Mouse (Mus musculus) stomach, embryonic 16.5 days (tissue): ENCODE results near the gene Slc24a3. TPM values are rescaled to one million over a fixed set of nuclear protein-coding genes. Genes with fewer than 3 reads are reported as not detected.
A peak's percentile ranks its signal among the peaks of the same experiment; 100 is the strongest.

ENCODE experiments used
- ATAC-seq: fragments of 200-750 bp; cut with Nextera tagmentation; 2 replicates; pipeline ENCODE4 v1.8.0; 2017; ENCODE audit warnings: moderate number of reproducible peaks, moderate TSS enrichment; ENCODE audit not compliant: insufficient read depth, low FRiP score
- H3K27ac ChIP-seq: fragments of 300-500 bp; sonication (generic); 2 replicates; pipeline ENCODE4 v1.5.1; 2014; ENCODE audit warnings: low read length
- H3K27me3 ChIP-seq: fragments of 300-500 bp; sonication (generic); 2 replicates; pipeline ENCODE4 v1.6.1; 2014; ENCODE audit warnings: low read length, control low read depth, mixed read lengths; ENCODE audit not compliant: control insufficient read depth, insufficient read depth
- H3K36me3 ChIP-seq: fragments of 300-500 bp; sonication (generic); 2 replicates; pipeline ENCODE4 v1.6.1; 2014; ENCODE audit warnings: low read length; ENCODE audit not compliant: control insufficient read depth, insufficient read depth
- H3K4me1 ChIP-seq: fragments of 300-500 bp; sonication (generic); 2 replicates; pipeline ENCODE4 v1.6.1; 2014; ENCODE audit warnings: low read length, control low read depth, mixed read lengths; ENCODE audit not compliant: control insufficient read depth, insufficient read depth
- H3K4me2 ChIP-seq: fragments of 300-500 bp; sonication (generic); 2 replicates; pipeline ENCODE4 v1.6.1; 2014; ENCODE audit warnings: low read depth, low read length, mixed read lengths
- H3K4me3 ChIP-seq: fragments of 300-500 bp; sonication (generic); replicated peaks from 2 replicates; pipeline ENCODE4 v1.5.1; 2014; ENCODE audit warnings: mild to moderate bottlenecking, low read length
- H3K9ac ChIP-seq: fragments of 300-500 bp; sonication (generic); 2 replicates; pipeline ENCODE4 v1.6.1; 2014; ENCODE audit warnings: low read length
- H3K9me3 ChIP-seq: fragments of 300-500 bp; sonication (generic); replicated peaks from 2 replicates; pipeline ENCODE4 v1.6.1; 2016; ENCODE audit warnings: low read length, control low read depth; ENCODE audit not compliant: control insufficient read depth
- WGBS: fragments of 180-500 bp; shearing (Covaris S2); extraction: QIAGEN DNeasy Blood & Tissue Kit; methylation state at CpG from one replicate; pipeline ENCODE4 v1.1.7; 2014; 5-methylcytosine and 5-hydroxymethylcytosine counted together
- polyA plus RNA-seq: library from polyadenylated mRNA; unstranded; fragments of >200 nt; fragmentation: Nextera tagmentation; extraction: Ambion mirVana; gene quantifications from 2 replicates; pipeline ENCODE4 v1.2.1, GENCODE M21; 2015

Slc24a3 gene
- polyA plus RNA-seq, 1 experiment from 2014 or later, result 3.4 TPM

DNA sequence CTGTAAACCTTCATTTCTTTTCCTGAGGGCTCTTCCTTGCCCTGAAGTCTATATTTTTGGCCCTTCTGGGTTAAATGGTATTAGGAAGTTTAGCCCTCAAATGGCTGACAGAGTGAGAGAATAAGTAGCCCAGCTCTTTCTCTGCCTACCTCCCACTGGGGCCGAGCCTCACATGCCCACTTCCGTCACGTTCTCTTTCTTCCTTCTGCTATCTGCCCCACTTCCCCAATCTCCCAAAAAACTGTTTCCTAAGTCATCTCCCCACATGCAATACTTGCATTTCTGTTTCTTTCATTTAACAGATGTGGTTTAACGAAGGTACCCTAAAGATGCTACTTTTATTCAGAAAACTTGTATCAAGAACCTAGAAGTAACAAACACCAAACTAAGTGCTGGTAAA is 406.6 kb downstream of the Slc24a3 start:
- H3K9me3 ChIP-seq, result no peaks in the 10 kb centered on the region
- H3K4me1 ChIP-seq, result no peaks in the 10 kb centered on the region
- WGBS, result 82% methylated on average over 4 of the region's 4 CpGs
- no peaks in the 10 kb centered on the region for H3K27me3 ChIP-seq
- no peak for ATAC-seq
- no peak overlapping the region for H3K4me3 ChIP-seq
- no peak overlapping the region for H3K4me2 ChIP-seq
- no peaks in the 10 kb centered on the region for H3K36me3 ChIP-seq
- H3K27ac ChIP-seq, result no peak overlapping the region
- no peak overlapping the region for H3K9ac ChIP-seq

DNA sequence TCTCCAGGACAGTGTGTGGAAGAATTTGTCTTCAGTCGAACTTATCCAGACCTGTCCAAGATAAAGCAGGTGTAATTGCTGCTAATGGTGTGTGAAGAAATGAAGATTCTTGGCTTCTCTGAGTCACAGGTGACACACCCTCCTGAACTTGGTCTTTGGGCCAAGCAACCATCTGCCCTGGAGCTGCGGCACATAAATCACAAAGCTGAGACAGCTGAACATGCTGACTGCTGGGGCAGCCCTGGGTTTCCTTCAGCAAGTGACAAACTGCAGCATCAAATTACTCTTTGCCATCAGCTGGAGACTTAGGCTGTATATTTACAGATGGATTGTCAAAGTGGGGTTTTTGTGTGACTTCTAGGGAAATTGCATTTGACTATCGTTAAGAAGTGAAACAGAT is 415.5 kb downstream of the Slc24a3 start:
- no peak overlapping the region for H3K4me2 ChIP-seq
- no peak for ATAC-seq
- no peak overlapping the region for H3K9ac ChIP-seq
- H3K27ac ChIP-seq, result no peak overlapping the region
- no peak overlapping the region for H3K4me3 ChIP-seq
- H3K4me1 ChIP-seq, result no peaks in the 10 kb centered on the region
- no peaks in the 10 kb centered on the region for H3K27me3 ChIP-seq
- H3K9me3 ChIP-seq, result no peaks in the 10 kb centered on the region
- WGBS, result 45% methylated on average over 3 of the region's 3 CpGs
- no peaks in the 10 kb centered on the region for H3K36me3 ChIP-seq

DNA sequence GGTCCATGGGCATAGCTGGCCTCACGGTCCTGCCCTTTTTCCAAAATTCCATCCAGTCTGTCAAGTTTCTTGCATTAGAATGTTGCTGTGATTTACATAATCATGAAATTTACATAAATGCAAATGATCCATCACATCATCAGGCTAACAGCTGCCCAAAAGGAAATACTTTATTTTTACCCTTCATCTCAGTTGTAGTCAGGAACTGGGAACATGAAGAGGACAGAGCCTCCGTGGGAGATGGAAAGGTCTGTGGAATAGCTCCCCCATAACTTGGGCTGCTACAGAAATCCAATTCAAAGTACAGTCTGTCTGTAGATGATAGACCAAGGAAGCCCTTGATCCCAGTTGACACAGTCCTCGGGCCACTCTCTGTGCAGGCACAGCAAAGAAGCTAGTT is 417.9 kb downstream of the Slc24a3 start:
- 80% methylated on average over 3 of the region's 3 CpGs for WGBS
- no peak overlapping the region for H3K9ac ChIP-seq

DNA sequence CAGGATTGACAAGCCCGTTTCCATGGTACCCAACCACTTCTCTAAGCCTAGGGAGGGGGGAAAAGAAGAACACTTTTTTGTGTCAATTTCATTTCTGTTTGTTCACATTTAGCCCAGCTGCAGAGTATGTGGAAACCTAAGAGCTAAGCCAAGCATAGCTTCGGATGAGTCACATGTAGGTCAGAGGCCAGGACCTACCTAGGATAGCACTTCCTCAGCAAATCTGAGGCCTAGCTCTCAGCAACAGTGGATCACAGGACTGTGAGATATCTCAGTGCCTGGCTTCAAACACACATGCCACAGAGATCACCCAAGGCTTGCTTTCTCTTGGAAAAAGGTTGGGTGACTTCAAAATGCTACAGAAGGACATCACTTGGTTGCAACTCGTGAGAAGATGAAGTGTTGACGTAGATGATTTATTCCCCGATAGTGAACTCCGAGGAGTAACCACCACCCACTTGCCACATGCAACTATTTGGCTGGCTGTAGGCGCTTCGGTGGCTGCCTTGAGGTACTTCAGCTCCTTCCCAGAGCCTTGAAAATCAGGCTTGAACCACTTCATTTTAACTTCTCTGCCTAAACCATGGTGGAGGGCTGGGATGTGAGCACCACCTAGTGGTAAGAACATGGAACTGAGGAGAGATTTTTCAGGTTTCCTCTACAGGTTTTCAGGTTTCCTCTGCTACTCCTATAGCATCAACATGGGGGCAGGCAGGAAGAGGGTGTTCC is 420.6 kb downstream of the Slc24a3 start:
- ATAC-seq, result peak; percentile 58; the same call in 1 of the 2 replicates
- H3K36me3 ChIP-seq, result no peaks in the 10 kb centered on the region
- no peak overlapping the region for H3K9ac ChIP-seq
- WGBS, result 59% methylated on average over 8 of the region's 8 CpGs
- no peak overlapping the region for H3K27ac ChIP-seq
- H3K27me3 ChIP-seq, result no peaks in the 10 kb centered on the region
- H3K4me2 ChIP-seq, result no peak overlapping the region
- H3K4me3 ChIP-seq, result no peak overlapping the region
- H3K9me3 ChIP-seq, result no peaks in the 10 kb centered on the region
- H3K4me1 ChIP-seq, result no peaks in the 10 kb centered on the region

More for the DNA sequence above, 417.9 kb downstream of the Slc24a3 start:
- H3K4me3 ChIP-seq, result no peak overlapping the region
- no peak overlapping the region for H3K27ac ChIP-seq
- no peaks in the 10 kb centered on the region for H3K27me3 ChIP-seq
- H3K9me3 ChIP-seq, result no peaks in the 10 kb centered on the region
- ATAC-seq, result no peak
- no peaks in the 10 kb centered on the region for H3K4me1 ChIP-seq
- H3K36me3 ChIP-seq, result no peaks in the 10 kb centered on the region
- no peak overlapping the region for H3K4me2 ChIP-seq

DNA sequence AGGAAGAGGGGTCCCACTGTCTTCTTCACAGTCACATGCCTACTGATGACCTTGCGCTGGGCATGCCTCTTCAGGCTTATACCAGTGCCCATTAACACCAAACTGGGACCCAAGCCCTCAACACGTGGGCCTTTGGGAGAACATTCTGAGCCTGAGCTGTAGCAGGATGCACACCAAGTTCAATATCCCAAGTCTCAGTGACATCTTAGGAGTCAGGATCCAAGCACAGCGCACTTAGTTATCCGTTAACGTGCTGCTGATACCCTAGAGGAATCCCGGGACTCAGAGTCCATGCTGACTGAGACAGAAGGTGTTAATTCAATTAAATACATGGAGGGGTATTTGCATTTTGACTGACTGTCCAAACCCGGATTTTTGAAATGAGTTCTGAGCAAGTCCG is 424.3 kb downstream of the Slc24a3 start:
- 84% methylated on average over 8 of the region's 8 CpGs for WGBS
- Histone ChIP-seq H3K4me3 (no peak overlapping the region), H3K4me2 (no peak overlapping the region), H3K9ac (no peak overlapping the region), H3K27ac (no peak overlapping the region), H3K36me3 (no peaks in the 10 kb centered on the region), H3K27me3 (no peaks in the 10 kb centered on the region), H3K9me3 (no peaks in the 10 kb centered on the region), H3K4me1 (no peaks in the 10 kb centered on the region)
- no peak for ATAC-seq

DNA sequence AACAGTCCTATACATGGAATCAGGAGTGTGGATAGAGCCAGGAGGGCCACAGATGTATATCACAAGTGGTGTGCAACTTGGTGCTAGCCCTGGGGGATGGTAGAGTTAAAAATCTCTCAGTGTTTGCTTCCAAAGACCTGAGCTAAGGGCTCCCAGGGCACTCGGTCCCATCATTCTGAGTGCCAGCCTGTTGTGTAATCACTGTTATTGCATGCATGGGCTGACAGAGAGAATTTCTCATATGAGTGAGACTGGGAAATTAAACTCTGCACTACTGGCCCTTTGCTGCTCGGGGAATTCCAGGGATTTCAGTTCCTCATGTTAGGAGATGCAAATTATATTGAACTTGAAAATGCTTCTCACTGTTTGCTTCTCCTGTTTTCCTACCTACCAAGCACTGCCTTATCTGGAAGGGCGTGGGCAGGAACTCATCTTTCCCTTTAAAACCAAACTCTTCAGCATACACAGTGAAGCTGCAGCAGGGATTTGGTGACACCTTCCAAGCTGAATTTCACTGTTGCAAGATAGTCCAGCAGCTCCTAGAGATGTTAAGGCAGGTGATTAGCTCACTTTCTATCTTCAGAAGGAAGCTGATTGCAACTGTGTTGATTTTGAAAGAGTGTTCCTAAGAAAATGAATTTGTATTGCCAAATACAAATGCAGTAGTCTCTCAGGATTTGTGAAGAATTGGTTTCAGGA is 426.2 kb downstream of the Slc24a3 start:
- Histone ChIP-seq H3K4me3 (no peak overlapping the region), H3K4me1 (no peaks in the 10 kb centered on the region), H3K36me3 (no peaks in the 10 kb centered on the region), H3K4me2 (no peak overlapping the region), H3K27me3 (no peaks in the 10 kb centered on the region), H3K9ac (no peak overlapping the region), H3K27ac (no peak overlapping the region), H3K9me3 (no peaks in the 10 kb centered on the region)
- 72% methylated on average over 3 of the region's 3 CpGs for WGBS
- no peak for ATAC-seq

DNA sequence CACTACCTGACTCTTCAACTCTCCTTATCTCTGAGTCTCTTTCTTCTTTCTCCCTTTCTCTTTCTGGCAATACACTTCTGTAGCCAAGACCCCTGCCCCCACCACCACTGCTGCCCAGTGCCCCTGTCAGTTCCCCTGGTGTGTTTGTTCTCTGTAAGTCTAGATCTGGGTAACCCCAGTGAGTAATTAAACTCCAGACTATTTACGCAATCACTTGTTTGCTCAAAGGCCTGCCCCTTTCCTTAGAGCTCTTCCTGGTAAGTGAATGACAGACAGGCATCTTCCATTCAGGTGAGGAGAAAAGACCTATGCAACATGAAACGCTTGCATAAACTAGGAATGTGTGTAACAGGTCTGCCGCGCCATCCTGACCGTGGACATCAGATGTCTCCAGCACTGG is 430.3 kb downstream of the Slc24a3 start:
- ATAC-seq, result no peak

DNA sequence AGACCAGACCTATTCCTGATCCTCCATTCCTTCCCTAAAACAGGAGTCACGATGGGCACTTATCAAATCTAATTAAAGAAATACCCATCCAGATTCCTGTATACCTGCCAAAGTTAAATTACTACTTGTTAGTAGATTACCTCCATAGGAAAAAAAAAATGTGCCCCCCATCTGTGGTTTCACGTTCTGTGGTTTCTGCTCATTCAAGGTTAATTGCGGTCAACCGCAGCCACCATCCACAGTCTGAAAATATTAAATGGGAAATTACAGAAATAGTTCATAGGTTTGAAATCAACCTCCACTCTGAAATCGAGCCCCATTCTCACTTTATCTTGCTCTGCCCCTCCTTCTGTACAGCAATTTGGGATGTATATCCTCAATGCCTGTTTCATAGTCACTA is 440.3 kb downstream of the Slc24a3 start:
- Histone ChIP-seq H3K9ac (no peak overlapping the region), H3K4me3 (no peak overlapping the region), H3K4me1 (no peaks in the 10 kb centered on the region), H3K9me3 (no peaks in the 10 kb centered on the region), H3K4me2 (no peak overlapping the region), H3K27ac (no peak overlapping the region), H3K27me3 (no peaks in the 10 kb centered on the region), H3K36me3 (no peaks in the 10 kb centered on the region)
- no peak for ATAC-seq
- 89% methylated on average over 5 of the region's 5 CpGs for whole genome bisulfite sequencing

More for the DNA sequence above, 430.3 kb downstream of the Slc24a3 start:
- H3K4me2 ChIP-seq, result no peak overlapping the region
- no peak overlapping the region for H3K9ac ChIP-seq
- no peaks in the 10 kb centered on the region for H3K36me3 ChIP-seq
- H3K27me3 ChIP-seq, result no peaks in the 10 kb centered on the region
- no peak overlapping the region for H3K4me3 ChIP-seq
- H3K27ac ChIP-seq, result no peak overlapping the region
- H3K9me3 ChIP-seq, result no peaks in the 10 kb centered on the region
- 66% methylated on average over 5 of the region's 5 CpGs for WGBS
- H3K4me1 ChIP-seq, result no peaks in the 10 kb centered on the region

DNA sequence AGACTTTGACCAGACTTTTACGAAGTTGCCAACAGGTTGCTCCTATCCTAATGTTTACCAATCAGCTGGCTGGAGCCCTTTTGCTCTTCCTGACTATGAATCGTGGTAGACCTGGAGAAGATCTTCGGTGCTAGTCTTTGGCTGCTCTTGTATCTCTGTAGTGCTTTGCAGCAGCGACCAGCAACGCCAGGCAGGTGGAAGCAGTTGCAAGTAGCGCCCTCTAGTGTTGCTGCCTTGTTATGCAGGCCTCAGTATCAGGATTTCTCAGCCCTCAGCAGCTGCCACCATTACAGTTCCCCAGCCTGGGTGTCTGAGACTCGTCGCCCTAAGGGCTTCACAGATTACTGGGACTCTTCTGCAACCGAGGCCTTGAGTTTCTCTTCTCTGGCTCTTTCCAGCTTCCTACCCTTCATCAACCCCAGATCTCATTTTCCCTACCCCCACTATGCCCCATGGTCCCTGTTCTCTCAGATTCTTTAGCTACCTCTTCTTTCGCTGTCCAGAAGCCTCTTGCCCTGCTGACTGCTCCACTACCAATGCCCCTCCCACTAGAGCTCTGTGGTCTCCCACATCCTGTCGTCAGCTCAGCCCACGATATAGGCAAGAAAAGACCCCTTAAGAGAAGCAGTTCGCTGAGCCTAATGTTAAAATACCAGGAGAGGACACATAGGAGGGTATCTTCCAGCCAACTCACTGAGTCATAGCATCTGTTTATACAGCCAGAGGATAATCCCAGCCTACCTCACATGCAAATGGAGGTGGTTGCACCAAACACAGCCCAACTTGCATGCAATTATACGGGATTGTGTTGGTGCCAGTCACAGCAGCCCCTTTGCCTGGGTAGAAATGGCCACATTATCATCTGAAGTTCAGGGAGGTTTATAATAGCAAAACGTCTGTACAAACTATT is 443.5 kb downstream of the Slc24a3 start:
- no peak for ATAC-seq
- H3K36me3 ChIP-seq, result no peaks in the 10 kb centered on the region
- no peak overlapping the region for H3K4me2 ChIP-seq
- H3K9ac ChIP-seq, result no peak overlapping the region
- no peaks in the 10 kb centered on the region for H3K9me3 ChIP-seq
- no peak overlapping the region for H3K27ac ChIP-seq
- no peak overlapping the region for H3K4me3 ChIP-seq
- H3K4me1 ChIP-seq, result no peaks in the 10 kb centered on the region
- 41% methylated on average over 15 of the region's 15 CpGs for WGBS
- H3K27me3 ChIP-seq, result no peaks in the 10 kb centered on the region
